Mouse (Mus musculus) thymus, postnatal 25 days (tissue): Measurements from ENCODE around the gene Cdkn1a.
"Not testable (repeated sequence)": the region's sequence is repeated elsewhere in the genome, so short reads cannot be mapped to it uniquely, and the experiment has no call there.

Source experiments
- DNase-seq: peaks from one replicate; pipeline ENCODE4 v3.0.0; 2022

Cdkn1a gene

DNA sequence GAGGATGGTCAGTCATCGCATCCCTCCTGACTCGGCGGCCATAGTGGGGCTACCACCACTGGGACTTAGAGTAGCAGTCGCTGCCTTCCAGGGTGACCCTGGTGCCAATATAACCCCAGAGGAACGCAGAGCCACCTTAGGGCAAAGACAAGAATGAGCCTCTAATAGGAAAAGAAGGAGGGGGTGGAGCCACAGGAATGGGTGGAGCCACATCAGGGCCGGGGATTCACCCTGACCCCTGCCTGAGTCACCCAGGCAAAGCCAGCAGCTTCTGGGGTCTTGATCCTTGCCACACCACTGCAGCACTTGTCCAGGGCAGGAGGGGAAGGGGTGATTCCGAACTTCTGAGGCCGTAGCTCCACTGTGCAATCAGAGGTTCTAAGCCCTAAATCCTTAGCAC, 7.2 kb upstream of the Cdkn1a start:
- no peak for DNase-seq

DNA sequence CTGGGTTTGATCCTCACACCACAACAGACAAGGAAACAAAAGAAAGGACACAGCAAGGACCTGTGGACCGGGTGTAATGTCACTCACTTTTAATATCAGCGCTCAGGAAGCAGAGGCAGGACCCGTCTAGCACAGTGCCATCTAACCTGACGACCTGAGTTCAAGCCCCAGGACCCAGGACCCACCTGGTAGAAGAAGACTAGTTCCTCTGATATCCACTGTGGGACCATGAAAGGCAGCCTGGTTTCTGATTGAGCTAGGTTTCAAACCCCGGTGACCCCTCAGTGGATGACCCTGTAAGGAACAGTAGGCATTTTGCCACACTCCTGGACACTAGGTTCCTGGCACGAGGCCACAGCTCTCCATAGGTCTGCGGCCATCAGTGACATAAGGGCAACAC, 6.1 kb upstream of the Cdkn1a start:
- DNase-seq = no peak

DNA sequence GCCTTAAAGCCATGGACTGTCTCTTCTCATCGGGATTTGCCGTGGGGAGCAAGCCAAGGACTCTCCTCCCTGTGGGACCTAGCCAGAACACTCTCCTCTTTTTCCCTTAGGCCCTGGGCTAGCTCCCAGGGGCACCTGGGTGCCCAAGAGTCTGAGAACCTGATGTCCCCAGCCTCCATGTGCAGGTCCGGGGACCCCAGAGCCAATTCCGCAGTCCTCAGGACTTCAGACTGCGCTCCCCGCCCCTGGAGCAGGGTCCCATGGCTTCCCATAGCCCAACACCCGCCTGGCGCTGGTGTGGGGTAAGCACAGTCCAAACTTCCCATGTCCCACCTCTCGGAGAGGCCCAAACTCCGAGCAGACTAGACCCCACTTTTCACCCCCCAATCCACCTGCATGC, 5.5 kb upstream of the Cdkn1a start:
- DNase-seq = no peak

DNA sequence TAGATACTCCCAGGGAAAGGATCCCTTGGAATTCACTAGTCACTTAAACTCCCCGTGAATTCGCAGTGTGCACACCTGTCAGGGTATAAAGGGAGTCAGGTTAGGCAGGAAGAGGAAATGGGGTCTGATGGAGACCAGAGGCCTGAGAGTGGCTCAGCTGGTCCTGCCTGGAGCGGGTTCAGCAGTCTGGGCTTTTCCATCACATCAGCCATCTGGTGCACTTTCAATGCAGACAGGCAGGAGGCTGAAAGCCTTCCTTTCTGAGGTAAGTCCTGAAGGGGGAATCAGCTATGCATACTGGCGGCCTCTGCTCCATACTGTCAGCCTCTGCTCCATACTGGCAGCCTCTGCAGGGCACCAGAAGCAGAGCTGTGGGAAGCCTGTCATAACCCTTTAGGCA, 3.9 kb upstream of the Cdkn1a start:
- no peak for DNase-seq

DNA sequence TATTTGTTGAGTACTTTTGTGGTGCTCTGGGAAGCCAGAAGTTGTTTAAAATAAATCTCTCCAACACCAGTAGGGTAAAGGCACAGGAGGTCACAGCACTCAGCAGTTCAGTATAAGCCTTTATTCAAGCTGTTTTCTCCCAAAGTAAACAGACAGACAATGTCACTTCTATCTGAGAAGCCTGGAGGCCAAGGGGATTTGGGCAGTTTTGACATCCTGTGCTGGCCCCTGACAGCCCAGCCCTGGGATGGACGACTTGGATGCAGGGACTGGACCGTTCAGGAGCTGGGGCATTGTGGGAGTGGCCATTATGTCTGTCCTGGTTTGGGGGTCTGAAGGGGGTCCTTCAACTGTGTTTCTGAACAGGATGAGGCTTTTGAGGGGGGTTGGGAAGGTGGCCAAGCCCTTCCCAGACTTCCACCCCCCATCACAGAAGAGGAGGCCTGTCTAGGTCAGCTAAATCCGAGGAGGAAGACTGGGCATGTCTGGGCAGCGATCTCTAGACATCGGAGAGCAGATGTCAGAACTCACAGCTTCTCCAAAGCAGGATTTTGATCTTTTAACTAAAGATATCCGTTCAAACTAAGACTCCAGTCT, 670 bp downstream of the Cdkn1a start:
- no peak for DNase-seq

DNA sequence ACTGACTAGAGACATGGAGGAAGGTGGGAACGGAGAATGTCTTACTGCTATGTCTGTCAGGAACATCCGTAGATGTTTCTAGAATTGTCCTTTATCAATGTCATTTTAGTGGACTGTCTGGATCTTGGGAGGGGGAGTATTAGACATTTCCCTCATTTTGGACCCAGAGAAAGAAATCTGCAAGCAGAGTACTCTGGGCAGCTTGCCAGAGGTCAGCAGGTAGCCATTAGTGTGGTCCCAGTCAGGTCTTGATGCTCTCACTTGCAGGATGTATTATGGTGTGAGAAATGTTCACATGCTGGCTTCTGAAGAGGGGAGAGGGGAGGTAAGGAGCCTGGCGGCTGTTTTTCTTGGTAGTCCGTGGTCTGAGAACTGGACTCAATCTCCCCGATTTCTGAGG, 1.7 kb downstream of the Cdkn1a start:
- no peak for DNase-seq

DNA sequence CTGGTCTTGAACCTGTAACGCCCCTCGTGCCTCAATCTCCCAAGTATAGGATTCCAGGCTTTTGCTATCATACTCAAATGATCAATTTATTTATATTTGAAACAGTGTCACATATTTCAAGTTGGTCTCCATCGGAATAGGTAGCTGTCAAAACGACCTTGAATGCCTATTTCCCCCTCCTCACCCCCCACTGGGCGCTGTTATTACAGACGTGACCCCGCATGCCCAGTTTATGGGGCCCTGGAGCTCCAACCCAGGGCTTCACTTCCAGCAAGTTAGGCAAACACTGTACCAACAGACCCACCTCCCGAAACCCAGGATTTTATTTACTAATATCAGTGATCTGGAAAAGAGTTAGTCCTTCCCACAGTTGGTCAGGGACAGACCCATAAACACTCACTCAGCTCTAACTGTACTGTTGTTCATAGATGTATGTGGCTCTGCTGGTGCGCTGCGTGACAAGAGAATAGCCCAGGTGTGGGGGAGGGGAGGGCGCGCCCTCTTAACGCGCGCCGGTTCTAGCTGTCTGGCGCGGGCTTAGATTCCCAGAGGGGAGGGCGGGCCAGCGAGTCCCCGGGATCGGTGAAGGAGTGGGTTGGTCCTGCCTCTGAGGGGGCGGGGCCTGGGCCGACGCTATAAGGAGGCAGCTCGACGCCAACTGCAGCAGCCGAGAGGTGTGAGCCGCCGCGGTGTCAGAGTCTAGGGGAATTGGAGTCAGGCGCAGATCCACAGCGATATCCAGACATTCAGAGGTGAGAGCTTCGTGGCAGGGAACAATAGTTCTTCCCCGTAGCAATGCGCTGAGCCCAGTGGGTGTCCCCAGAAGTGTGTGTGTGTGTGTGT, 2.6 kb downstream of the Cdkn1a start:
- peak; percentile 70 for DNase-seq

DNA sequence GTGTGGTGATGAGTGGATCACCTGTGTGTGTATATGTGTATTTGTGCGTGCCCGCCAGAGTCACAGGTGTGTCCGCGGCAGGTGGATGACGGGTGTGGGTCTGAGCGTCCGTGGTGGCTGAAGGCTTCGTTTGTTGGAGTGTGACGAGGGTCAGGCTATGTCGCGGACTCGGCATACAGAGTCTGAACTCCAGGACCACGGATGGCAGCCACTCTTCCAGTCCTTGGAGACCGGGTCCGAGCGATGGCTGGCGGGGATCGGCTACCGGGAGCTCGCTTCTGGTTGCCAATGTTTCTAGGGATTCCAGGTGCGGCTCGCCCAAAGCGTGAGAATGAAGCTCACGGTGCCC, 3.2 kb downstream of the Cdkn1a start:
- no peak for DNase-seq

DNA sequence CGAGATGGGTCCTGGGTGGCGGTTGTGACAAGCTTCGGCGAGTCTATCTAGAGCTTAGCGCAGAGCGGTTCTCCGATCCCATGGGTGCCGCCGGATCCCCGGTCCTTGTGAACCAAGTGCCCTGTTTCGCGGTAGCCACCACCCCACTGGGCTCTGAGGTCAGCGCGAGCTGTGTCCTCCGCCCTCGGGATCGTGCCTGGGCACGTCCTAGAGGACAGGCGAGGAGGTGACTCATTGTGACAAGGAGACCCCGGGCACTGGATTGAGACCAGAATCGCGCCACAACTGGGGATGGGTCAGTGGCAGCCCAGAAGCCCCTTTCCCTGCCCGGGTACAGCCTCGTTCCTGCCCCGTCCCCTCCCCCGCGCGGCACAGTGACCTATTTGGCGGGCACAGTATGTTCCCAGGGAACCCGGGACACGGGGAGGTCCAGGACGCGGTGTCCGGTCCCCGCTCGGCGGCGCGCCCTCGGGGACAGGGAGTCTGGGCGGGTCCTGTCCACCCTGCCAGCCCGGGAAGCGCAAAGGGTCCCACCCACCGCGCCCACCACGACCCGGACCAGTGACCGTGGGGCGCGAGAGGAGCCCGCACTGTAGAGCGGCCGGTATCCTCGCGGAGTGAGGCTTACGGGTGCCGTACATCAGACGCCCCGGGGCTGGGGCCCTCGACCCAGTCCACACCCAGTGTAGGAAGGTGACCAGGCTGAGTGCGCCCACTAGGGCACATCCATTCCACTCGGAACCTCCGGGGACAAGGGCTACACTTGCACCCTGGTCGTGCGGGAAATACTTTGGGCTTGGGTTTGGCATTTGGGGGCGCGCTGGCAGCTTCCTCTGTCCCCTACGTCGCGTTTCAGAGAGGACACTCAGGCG, 3.8 kb downstream of the Cdkn1a start:
- DNase-seq = peak; percentile 44

DNA sequence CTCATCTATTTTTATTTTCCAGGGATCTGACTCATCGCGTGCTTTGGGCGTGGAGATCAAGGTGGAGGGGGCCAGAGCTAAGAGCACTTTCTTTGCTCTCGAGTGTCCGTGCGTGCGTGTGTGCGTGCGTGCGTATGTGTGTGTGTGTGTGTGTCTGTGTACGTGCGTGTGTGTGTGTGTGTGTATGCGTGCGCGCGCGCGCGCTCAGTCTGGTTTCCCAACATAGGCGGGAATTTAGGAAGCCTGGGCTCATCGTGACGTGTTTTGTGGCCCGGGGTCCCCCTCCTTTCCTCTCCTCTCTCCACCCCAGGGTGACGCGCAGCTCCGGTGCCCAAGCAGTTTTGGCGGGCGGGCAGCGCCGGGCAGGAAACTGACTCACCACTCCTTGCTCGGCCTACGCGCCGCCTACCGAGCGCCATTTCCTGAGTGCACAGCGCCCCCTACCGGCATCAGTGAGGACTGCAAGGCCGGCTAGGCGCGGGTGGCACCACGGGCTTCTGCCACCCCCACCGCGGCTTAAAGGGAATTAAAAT, 4.5 kb downstream of the Cdkn1a start:
- DNase-seq = peak; percentile 96

DNA sequence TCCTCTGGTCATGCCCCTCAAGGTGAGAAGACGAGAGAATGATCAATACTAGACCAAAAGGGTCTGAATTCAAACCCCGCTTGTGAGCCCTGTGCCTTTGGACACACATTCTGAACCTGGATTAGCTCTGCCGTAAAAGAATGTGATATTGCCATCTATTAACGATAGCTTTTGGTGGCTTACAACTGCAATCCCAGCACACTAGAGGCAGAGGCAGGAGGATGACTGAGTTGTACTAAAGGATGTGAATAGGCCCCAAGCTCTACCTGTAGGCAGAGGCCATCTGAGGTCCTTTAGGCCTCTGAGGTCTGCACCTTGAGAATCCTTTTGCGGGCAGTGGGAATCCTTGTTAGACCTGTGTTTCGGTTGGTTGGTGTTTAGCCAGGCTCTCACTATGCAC, 5.5 kb downstream of the Cdkn1a start:
- no peak for DNase-seq

DNA sequence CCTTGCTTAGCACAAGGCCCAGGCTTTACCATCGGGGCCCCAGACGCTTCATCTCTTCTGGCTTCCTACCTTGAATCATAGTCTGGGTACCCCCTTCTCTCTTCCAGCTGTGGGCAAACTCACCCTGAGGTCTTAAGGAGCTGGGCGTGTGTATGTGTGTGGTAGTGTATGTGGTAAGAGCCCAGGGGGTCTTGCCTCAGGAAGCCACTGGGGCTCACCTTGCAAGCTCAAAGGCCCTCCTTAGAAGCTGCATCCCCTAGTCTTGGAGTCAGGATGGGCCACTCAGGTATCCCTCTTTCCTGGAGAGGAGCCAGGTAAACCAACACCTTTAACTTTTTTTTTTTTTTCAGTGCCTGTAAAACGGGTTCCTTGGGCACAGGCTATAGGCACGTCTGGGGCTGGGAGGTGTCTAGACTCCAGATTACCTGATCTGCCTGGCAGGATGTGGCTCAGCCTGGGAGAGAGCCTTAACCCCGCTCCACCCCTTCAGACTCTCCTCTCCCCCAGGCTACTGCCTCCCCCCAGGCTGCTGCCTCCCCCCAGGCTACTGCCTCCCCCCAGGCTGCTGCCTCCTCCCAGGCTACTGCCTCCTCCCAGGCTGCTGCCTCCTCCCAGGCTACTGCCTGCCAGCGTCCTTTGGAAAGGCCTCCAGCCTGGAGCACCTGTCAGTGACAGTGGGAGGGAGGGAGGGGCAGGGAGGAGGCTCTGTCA, 6.2 kb downstream of the Cdkn1a start:
- no peak for DNase-seq

DNA sequence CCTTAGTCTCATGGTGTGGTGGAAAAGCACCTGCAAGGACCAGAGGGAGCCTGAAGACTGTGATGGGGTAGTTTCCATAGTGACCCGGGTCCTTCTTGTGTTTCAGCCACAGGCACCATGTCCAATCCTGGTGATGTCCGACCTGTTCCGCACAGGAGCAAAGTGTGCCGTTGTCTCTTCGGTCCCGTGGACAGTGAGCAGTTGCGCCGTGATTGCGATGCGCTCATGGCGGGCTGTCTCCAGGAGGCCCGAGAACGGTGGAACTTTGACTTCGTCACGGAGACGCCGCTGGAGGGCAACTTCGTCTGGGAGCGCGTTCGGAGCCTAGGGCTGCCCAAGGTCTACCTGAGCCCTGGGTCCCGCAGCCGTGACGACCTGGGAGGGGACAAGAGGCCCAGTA, 7.5 kb downstream of the Cdkn1a start:
- DNase-seq = no peak

DNA sequence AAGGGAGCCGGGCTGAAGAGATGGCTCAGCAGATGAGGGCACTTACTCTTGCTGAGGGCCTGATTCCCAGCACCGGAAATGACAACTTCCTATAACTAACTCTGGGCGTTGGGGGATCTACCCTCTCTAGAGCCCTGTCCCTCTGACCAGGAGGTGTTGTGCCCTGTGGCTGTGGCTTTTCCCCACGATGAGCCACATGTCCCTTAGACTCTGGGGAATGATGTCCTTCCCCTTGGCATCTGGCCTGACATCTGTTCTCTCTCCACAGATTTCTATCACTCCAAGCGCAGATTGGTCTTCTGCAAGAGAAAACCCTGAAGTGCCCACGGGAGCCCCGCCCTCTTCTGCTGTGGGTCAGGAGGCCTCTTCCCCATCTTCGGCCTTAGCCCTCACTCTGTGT, 8.3 kb downstream of the Cdkn1a start:
- DNase-seq = no peak

DNA sequence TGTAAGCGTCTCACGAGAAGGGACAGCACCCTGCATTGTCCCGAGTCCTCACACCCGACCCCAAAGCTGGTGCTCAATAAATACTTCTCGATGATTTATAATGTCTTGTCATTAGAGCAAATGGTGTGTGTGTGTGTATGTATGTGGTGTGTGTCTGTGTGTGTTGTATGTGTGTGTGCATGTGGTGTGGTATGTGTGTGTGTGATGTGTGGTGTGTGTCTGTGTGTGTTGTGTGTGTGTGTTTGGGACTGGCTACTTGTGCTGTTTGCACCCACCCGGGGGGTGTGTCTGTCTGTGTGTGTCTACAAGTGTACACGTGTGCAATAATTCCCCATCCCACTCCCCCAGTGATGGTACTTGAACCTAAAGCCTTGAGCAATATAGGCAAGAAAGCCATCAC, 9.9 kb downstream of the Cdkn1a start:
- no peak for DNase-seq

DNA sequence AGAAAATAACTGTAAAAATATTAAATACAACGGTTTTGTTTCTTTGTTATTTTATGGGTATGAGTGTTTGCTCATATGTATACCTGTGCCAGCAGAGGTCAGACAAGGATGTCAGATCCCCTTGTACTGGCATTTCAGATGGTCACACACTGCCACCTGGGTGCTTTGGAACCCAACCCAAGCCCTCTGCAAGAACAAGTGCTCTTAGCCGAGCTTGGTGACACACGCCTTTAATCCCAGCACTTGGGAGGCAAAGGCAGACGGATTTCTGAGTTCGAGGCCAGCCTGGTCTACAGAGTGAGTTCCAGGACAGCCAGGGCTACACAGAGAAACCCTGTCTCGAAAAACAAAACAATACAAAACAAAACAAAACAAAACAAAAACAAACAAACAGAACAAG, 19.6 kb downstream of the Cdkn1a start:
- DNase-seq = not testable (repeated sequence)

DNA sequence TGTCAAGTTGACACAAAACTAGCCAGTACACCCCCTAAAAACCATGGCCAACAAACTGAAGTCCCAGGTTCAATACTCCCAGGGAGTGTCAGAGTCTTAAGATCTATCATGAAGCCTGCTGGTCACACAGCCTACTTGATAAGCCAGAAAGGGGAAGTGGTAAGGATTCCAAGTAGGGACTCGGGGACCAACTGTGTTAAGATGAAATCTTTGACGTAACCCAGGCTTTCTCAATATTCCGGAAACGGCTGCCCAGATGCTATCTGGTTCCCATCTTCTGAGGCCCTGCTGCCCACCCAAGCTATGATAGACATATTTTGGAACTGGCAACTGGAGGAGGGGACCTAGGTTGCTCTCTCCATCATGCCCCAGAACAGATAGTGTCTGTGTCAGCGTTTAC, 20.6 kb downstream of the Cdkn1a start:
- no peak for DNase-seq

DNA sequence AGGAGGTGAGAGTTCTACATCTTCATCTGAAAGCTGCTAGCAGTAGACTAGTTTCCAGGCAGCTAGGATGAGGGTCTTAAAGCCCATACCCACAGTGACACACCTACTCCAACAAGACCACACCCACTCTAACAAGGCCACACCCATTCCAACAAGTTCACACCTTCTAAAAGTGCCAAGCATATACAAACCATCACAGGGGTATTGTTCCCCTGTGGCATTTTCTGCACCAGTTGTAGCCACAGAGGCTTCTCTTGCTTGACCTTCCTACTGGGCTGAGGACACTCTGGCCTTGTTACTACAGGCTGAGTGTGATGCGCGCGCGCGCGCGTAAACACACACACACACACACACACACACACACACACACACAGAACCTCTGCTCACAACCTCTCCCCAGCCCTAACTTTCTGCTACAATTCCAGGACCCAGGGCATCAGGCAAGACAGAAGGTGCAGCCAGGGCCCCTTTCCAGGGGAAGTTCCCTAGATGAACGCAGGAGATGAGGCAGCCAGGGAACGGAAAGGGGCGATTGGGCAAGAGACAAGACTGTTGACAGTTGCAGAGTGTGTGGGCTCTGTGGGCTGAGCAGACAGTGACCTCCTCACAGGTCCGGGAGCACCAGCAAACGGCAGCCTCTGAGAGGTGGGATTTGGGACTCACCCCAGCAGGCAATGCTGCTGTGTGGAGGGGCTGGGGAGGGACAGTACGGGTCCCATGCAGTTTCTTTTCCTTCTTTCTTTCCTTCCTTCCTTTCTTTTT, 23.0 kb downstream of the Cdkn1a start, which contains the start of gene Rab44:
Gene Rab44 (plus strand): TSS at position 555 of the 762 bp plus-strand sequence.
- DNase-seq = no peak

DNA sequence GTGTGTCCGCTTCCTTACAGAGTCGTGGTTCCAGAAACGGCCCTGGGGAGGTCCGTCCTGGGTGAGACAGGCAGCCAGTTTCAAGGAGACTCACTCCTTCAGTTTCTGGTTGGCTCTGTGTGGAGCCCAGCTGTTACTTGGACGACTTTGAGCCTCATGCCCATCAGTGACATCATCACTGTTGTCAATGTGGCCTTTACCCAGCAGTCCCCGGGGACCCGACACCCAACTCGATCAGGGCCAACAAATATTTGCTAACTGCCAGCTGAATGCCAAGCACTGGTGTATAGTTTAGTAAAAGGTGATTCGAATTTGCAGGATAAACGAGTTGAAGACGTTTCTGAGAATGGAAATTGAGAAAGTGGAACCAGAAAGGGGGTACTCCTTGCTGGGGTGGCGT, 25.2 kb downstream of the Cdkn1a start:
- no peak for DNase-seq

DNA sequence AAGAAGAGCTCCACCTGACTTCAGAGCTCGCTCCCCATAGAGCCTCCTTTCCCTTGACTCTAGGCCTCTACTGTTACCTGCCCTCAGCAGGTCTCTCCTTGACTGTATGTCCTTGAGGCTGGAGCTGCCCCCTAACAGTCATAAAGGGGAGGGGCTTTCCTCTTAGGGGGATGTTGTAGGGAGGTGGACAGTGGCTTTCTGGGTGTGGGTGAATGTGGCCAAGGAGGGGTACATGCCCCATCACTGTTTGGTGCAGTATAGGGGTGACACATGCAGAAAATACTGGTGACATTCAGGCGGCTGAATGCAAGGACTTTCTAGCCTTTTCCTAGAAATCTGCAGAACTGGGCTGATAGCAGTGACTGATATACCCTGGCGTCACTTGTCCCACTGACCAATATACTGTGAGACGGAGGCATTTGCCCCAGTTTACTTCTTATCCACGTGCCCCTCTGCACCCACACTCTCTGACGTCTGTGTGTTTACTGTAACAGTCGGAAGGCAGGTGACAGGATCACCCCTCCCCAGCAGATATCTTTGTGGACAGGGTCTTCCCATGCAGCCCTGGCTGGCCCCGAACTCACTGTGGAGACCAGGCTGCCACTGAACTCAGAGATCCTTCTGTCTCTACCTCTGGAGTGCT, 26.4 kb downstream of the Cdkn1a start:
- no peak for DNase-seq

DNA sequence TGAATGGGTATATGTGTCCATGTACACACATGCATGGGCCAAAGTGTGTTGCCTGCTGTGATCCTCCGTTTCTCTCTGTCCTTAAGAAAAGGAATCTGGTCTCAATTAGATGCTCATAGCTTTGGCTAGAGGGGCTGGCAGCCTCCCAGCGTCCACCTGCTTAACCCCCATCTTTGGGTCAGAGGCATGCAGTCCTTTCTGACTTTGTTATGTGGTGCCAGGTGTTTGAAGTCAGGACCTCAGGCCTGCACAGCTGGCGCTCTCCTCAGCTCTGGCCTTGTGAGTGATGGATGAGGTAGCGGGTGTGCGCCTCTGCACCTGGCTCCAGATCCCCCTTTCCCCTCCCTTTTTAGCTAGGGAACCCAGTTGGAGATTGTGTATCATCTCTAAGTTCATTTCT, 27.3 kb downstream of the Cdkn1a start:
- DNase-seq = peak; percentile 30

DNA sequence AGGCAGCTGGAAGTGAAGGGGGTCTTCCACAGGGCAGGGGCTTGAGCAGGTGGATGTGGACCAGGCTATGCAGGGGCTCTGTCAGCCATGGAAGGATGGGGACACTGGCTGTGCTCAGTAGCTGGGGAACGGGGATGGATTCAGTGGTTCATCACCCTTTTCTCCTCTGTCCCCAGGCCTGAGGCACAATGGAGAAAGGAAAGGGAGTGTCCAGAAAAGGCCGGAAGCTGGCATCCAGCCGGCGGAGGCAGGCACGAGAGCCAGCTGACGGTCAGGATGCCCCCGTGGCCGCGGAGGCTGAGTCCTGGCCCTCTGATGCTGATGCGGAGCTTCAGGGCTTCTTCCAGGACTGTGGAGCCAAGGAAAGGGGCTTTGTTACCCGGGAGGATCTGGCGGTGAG, 29.9 kb downstream of the Cdkn1a start:
- DNase-seq = no peak
